Mouse (Mus musculus) small intestine, adult 2 months (tissue): ENCODE data around the gene Cfi.

Experiments
- CTCF ChIP-seq: fragments of 200-500 bp; IDR thresholded peaks from 2 replicates; pipeline ENCODE4 v1.5.1; 2012; ENCODE audit warnings: low read depth, mild to moderate bottlenecking, control low read depth, inconsistent platforms, low read length, moderate library complexity, mixed read lengths; ENCODE audit not compliant: insufficient replicate concordance, insufficient read length; ENCODE audit errors: extremely low read depth
- POLR2A ChIP-seq: fragments of 200-500 bp; IDR thresholded peaks from 2 replicates; pipeline ENCODE4 v1.6.1; 2012; ENCODE audit warnings: low read depth, mild to moderate bottlenecking, control low read depth, inconsistent platforms, low read length, moderate library complexity

GRCm38 (mm10) chr3:129836051-129836697, 490 bp downstream of the Cfi start:
- TF ChIP-seq POLR2A (no peak; the same call in 1 of the 2 replicates), CTCF (no peak)
